Mouse (Mus musculus) olfactory bulb, adult 2 months (tissue): ENCODE data around the gene Sel1l. TPM values are rescaled to one million over a fixed set of nuclear protein-coding genes. Genes with fewer than 3 reads are reported as not detected.

Experiments
- H3K27ac ChIP-seq: fragments of 200-500 bp; 2 replicates; pipeline ENCODE4 v1.5.1; 2012; ENCODE audit warnings: low read depth, low read length; ENCODE audit not compliant: insufficient read depth
- H3K4me1 ChIP-seq: fragments of 200-500 bp; 2 replicates; pipeline ENCODE4 v1.6.1; 2012; ENCODE audit warnings: low read length; ENCODE audit not compliant: control insufficient read depth, insufficient read depth
- H3K4me3 ChIP-seq: fragments of 200-500 bp; 2 replicates; pipeline ENCODE4 v1.5.1; 2012; ENCODE audit warnings: mild to moderate bottlenecking, low read depth, low read length, moderate library complexity; ENCODE audit not compliant: insufficient read depth
- CTCF ChIP-seq: fragments of 200-500 bp; IDR thresholded peaks from 2 replicates; pipeline ENCODE4 v1.5.1; 2012; ENCODE audit warnings: low read depth, mild to moderate bottlenecking, low read length, moderate library complexity; ENCODE audit not compliant: insufficient read depth
- POLR2A ChIP-seq: fragments of 200-500 bp; IDR thresholded peaks from 2 replicates; pipeline ENCODE4 v1.6.1; 2012; ENCODE audit warnings: mild to moderate bottlenecking, low read depth, low read length, moderate library complexity; ENCODE audit not compliant: insufficient read depth
- WGBS: fragments of 180-500 bp; shearing (Covaris S2); methylation state at CpG from one replicate; pipeline ENCODE4 v1.1.7; 2018; 5-methylcytosine and 5-hydroxymethylcytosine counted together
- polyA plus RNA-seq: library from polyadenylated mRNA; stranded (reverse); fragments of >200 nt; gene quantifications from 2 replicates; pipeline ENCODE4 v1.2.4, GENCODE M21; 2012; ENCODE audit warnings: low replicate concordance; ENCODE audit not compliant: missing spikeins, insufficient read depth, insufficient read length

The Sel1l gene
- 256 TPM in 1 of 2 replicates, not detected in the other for polyA plus RNA-seq

DNA sequence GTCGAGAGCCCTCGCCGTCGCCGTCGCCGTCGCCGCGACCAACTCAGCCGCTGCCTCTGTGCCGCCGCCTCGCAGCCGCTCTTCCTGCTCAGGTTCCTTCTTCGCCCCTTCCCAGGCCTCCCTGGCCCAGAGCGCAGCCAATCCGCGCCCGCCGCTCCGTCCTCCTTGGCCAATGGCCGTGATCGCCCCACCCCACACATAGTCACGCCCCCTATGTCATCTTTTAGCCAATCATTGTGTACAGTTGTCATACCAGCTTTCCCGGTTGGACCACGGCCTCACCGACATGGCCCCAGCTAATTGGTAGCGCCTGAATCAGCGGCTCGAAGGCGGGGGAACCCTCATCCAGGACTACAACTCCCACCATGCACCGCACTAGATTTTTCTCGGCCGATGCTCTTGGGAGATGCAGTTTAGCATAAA lies at the start of gene Sel1l:
Gene Sel1l (minus strand): TSS at position 113 of the 423 bp plus-strand sequence.
- WGBS, result 1% methylated on average over 35 of the region's 35 CpGs
- Histone ChIP-seq H3K27ac (no peak within 1 kb of the TSS; the same call in 1 of the 2 replicates), H3K4me3 (peak within 1 kb of the TSS; percentile 86), H3K4me1 (peaks cover 3% of the 10 kb centered on the region; the same call in 1 of the 2 replicates)
- TF ChIP-seq POLR2A, result peak; percentile 76
- TF ChIP-seq CTCF, result no peak

DNA sequence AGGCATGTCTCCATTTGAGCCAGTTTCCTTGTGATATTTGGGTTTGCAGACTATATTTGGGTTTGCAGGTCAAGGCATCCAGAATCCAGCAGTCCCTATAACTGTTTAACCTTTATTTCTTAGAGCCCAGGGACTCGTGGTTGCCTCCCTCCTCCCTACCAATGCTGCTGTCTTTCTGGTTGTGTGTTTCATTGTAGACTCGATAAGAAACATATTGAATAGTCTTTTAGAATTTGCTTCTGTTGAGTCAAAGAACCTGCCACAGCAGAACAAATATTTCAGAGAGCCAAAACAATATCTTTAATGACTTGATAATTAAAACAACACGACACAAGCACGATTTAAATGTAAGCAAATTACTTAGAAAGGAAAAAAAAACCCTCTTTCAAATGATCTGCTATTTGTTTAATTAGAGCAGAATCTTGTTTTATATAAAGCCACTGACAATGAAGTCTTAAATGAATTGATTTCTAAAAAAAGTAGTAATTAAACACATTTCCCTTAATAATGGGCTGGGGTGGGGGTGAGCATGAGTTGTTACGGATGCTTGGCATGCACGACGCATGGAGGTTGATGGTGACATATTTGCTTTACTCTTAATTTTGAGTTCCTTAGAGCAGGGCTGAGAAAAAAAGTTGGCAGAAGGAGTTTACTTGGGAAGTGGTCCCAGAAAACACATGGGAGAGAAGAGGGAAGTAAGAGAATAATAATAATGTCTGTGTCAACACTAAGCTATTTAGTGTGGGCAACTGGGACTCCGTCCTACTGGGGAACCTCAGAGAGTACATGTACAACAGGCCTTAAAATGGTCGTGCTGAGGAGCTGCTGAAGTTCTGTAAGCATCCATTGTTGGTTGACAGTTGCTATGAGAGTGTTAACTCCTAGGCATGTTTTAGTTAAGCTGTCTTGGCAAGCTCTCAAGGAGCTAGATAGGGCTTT lies 43.9 kb upstream of the Sel1l start:
- Histone ChIP-seq H3K27ac (no peak overlapping the region), H3K4me1 (no peaks in the 10 kb centered on the region), H3K4me3 (no peak overlapping the region)
- 39% methylated on average over 9 of the region's 9 CpGs for WGBS
- no peak for TF ChIP-seq CTCF
- no peak for TF ChIP-seq POLR2A

DNA sequence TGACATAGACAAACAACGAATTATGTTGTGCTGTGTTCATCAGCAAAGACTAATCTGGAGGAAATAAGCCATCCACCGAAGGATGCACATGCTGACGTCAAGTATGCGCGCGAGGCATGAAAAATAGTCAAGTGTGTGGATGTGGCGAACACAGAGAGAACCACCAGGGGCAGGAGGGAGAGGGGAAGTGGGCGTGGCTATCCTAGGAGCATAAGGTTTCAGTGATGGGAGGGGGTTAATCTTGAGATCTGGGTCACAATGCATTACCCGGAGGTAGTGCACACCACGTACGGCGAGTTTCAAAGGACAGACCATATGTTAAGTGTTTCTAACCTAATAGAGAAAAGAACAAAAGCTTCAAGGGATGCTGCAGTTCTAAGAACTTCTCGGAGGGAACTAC lies 31.5 kb upstream of the Sel1l start:
- peaks cover 6% of the 10 kb centered on the region for H3K4me1 ChIP-seq
- 89% methylated on average over 13 of the region's 13 CpGs for WGBS
- no peak overlapping the region for H3K4me3 ChIP-seq
- H3K27ac ChIP-seq, result no peak overlapping the region
- TF ChIP-seq CTCF (no peak), POLR2A (no peak)

DNA sequence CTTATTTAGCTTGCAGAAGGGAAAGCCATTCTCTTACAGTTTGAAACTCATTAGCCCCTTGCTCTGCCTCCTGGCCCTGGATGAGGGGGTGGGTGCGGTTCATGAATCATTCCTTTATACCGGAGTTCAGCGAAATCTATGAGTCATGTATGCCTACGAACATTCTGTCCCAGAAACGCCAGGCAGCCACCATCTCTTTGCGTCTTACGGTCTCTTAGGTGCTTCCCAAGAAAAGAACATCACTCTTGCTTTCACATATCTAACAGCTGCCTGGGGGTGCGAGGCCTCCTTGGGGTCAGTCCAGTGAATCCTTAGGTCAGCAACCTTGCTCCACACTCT lies 29.9 kb upstream of the Sel1l start:
- 30% methylated on average over 8 of the region's 8 CpGs for WGBS
- peak overlapping the region; percentile 70 for H3K27ac ChIP-seq

DNA sequence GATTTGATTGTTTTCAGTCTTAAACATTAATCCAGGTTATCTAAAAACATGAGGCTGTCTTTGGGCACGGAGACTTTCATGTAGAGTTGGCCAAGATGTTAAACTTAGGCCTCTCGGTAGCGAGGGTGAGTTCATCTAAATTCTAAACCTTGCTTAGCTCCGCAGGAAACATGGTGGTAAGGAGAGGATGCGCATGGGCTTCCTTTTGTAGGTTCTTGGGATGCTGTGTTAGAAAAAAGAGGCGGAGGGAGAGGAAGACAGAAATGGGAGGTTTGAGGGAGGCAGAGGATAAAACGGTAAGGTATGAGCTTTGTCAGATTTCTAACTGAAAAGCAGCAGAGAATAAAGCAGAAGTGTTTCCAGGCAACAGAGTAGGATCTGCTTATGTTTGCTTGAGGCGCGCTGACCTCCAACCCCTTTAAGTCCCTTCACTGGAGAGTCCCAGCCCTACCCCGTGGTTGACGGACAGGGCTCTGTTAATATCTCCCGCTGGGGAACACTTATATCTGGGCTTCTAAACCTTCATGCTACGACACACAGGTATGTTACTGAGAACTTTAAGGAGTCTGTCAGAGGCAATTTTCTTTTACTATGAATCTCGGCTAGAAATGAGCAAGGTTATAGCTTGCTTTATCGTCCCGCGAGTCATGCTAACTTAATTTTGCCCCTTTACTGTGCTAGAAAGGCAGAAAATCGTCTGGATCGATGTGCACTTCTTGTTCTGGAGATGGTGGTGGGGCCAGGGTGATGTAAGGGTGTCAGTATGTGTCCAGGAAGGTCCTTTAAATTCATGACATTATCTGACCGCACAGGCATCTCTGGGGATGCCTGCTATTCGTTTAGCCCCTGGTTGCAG lies 29.3 kb upstream of the Sel1l start:
- Histone ChIP-seq H3K4me3 (no peak overlapping the region), H3K27ac (peak overlapping the region; percentile 34; the same call in 1 of the 2 replicates), H3K4me1 (peaks cover 6% of the 10 kb centered on the region)
- TF ChIP-seq CTCF (no peak), POLR2A (no peak)
- WGBS, result 64% methylated on average over 21 of the region's 21 CpGs

More for the DNA sequence above, 29.9 kb upstream of the Sel1l start:
- peaks cover 6% of the 10 kb centered on the region for H3K4me1 ChIP-seq
- no peak overlapping the region for H3K4me3 ChIP-seq
- TF ChIP-seq CTCF, result no peak
- TF ChIP-seq POLR2A, result no peak

DNA sequence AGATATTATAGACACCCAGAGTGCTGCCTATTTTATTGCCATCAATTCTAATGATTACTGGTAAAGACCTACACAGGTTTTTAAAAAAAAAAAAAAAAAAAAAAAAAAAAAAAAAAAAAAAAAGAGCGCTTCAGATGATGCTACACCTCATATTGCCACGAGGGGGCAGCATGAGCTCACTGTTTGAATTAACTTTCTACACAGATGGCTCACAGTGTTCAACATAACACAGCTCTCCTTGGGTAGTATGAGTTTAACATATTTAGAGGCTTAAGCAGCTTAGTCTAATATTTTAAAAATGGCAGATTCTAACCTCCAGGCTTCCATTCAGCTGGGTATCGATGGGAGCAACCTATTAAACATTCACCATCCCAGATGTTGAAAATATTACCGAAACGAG lies 28.7 kb upstream of the Sel1l start:
- Histone ChIP-seq H3K4me1 (peaks cover 6% of the 10 kb centered on the region), H3K27ac (no peak overlapping the region), H3K4me3 (no peak overlapping the region)
- 40% methylated on average over 5 of the region's 5 CpGs for WGBS
- TF ChIP-seq CTCF (no peak), POLR2A (no peak)

DNA sequence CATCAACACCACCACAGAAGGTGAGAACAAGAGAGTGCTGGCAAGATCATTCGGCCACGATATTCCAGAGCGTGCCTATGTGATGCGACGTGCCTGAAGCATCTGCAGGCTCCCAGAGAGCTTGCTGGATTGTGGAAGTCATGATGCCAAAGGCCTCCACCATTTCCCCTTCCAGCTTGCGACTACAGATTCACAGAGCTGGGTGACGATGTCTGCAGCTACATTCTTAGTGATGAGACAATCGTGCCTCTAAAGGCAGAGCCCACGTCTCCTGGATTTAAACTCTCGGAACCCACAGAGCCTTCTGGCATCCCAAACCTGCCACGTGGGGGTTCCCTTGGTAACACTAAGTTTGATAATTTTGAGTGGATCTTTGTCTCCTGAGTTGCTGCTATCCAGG lies 21.7 kb upstream of the Sel1l start:
- TF ChIP-seq CTCF (no peak), POLR2A (no peak)
- Histone ChIP-seq H3K27ac (no peak overlapping the region), H3K4me3 (no peak overlapping the region), H3K4me1 (no peaks in the 10 kb centered on the region)
- 94% methylated on average over 11 of the region's 11 CpGs for WGBS

DNA sequence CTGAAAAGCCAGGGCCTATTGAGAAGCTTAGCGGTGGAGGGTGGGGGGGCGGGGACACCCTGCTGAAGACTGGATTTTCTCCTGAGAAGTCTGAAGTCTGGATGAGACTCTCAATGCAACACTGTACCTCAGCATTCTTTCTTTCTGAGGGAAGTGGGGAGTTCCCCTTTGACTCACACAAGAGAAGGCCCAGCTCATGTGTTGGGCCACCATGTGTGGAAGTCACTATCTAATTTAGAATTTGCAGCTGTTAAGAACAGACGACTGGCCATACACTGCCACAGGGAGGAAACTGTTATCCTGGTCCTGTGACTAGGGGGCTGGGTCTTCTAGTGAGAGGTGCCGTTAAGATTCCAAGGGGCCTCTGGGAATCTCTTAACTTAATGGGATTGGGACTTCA lies 20.4 kb upstream of the Sel1l start:
- TF ChIP-seq CTCF (no peak), POLR2A (no peak)
- WGBS, result 73% methylated on average over 4 of the region's 4 CpGs
- Histone ChIP-seq H3K4me1 (no peaks in the 10 kb centered on the region), H3K4me3 (no peak overlapping the region), H3K27ac (no peak overlapping the region)
